Mouse (Mus musculus): Measurements from ENCODE around the gene Mup1. TPM values are rescaled to one million over a fixed set of nuclear protein-coding genes. Genes with fewer than 3 reads are reported as not detected.
"Not testable (repeated sequence)": the region's sequence is repeated elsewhere in the genome, so short reads cannot be mapped to it uniquely, and the experiment has no call there.

The Mup1 gene
- not detected in 2 replicates for total RNA-seq (2014; fragmentation: Nextera tagmentation)
- total RNA-seq (2017) = not detected in 2 replicates
- polyA plus RNA-seq (2012) = not detected in 2 replicates

GRCm38 (mm10) chr4:60501860-60502259 lies at the start of gene Mup1:
TSS of gene Mup1 (minus strand) at chr4:60501960.
- not testable (repeated sequence) for H3K4me3 ChIP-seq (ENCODE audit: low read depth, low read length); H3K36me3 ChIP-seq (replicated peaks); H3K9me3 ChIP-seq (replicated peaks); DNase-seq (ENCODE audit: low spot score); H3K27me3 ChIP-seq (ENCODE audit: insufficient read depth, low read length); ATAC-seq (ENCODE audit: extremely low read depth, insufficient number of reproducible peaks, low FRiP score, poor library complexity, severe bottlenecking); H3K4me1 ChIP-seq (ENCODE audit: insufficient read depth, low read depth, low read length)

Other genes starting within 250 kb of the Mup1 start
- gene Mup9, start 80.0 kb downstream of the Mup1 start, total RNA-seq (2014; fragmentation: Nextera tagmentation) = not detected in 2 replicates
- 0.41 TPM in 1 of 2 replicates, not detected in the other for gene Mup9, start 80.0 kb downstream of the Mup1 start, total RNA-seq (2017)
- not detected in 2 replicates for gene Mup9, start 80.0 kb downstream of the Mup1 start, polyA plus RNA-seq (2012)
- not detected in 2 replicates for gene Mup10, start 80.2 kb upstream of the Mup1 start, total RNA-seq (2014; fragmentation: Nextera tagmentation)
- gene Mup10, start 80.2 kb upstream of the Mup1 start, total RNA-seq (2017) = 0.49 TPM in 1 of 2 replicates, not detected in the other
- not detected in 2 replicates for gene Mup10, start 80.2 kb upstream of the Mup1 start, polyA plus RNA-seq (2012)
- not detected in 2 replicates for gene Mup11, start 160.5 kb upstream of the Mup1 start, total RNA-seq (2014; fragmentation: Nextera tagmentation)
- not detected in 2 replicates for gene Mup11, start 160.5 kb upstream of the Mup1 start, total RNA-seq (2017)
- not detected in 2 replicates for gene Mup11, start 160.5 kb upstream of the Mup1 start, polyA plus RNA-seq (2012)
- gene Mup12, start 239.4 kb upstream of the Mup1 start, total RNA-seq (2014; fragmentation: Nextera tagmentation) = not detected in 2 replicates
- not detected in 2 replicates for gene Mup12, start 239.4 kb upstream of the Mup1 start, total RNA-seq (2017)
- gene Mup12, start 239.4 kb upstream of the Mup1 start, polyA plus RNA-seq (2012) = not detected in 2 replicates

Data from G1E (cell line).